Comparison of ENCODE assay signal across 12 mouse cellular contexts in genomic region chr5:137493831-137494230, GRCm38 (mm10). TPM values are rescaled to one million over a fixed set of nuclear protein-coding genes. Genes with fewer than 3 reads are reported as not detected.
A peak's percentile ranks its signal among the peaks of the same experiment; 100 is the strongest.
DNase-seq lines count a peak whose midpoint lies in the region; ATAC-seq lines count a peak whose summit lies in the region.
"Had no signal": no experiment of that assay in that cellular context is flagged by ENCODE, and none has a peak within 500 bp of the region (broad histone marks: within the 10 kb centered on the region; RNA-seq: fewer than 3 reads in every experiment).

No protein-coding gene starts in this region.

- no peak overlapping the region for H3K4me3 ChIP-seq in heart, embryonic 15.5 days
- H3K4me3 ChIP-seq: forebrain, embryonic 10.5 days had no signal

- H3K9me3 ChIP-seq in heart, embryonic 15.5 days (replicated peaks), result no peaks in the 10 kb centered on the region
- H3K9me3 ChIP-seq: forebrain, embryonic 10.5 days had no signal

- H3K27ac ChIP-seq in heart, embryonic 15.5 days, result no peak overlapping the region
- H3K27ac ChIP-seq: forebrain, embryonic 10.5 days; macrophage had no signal

- peak; percentile 27 to 46 for DNase-seq in cerebellum, postnatal 14 days
- DNase-seq in cerebellum, adult 18-20 months, result no peak
- peak; percentile 15 to 64 for DNase-seq in kidney, postnatal 25 days
- no peak for DNase-seq in kidney, adult 8-10 months
- DNase-seq in 3134 (ENCODE audit: extremely low read depth, insufficient read length, low spot score), result peak; percentile 26
- no peak for DNase-seq in thymus, postnatal 36 days
- DNase-seq in retina, postnatal 1 day, result no peak
- DNase-seq: B cell, adult 2 months had no signal

- H3K36me3 ChIP-seq in heart, embryonic 15.5 days, result no peaks in the 10 kb centered on the region
- H3K36me3 ChIP-seq: forebrain, embryonic 10.5 days had no signal

- no peak overlapping the region for H3K9ac ChIP-seq in heart, embryonic 15.5 days

- WGBS in heart, embryonic 15.5 days, result 45% methylated on average over 13 of the region's 13 CpGs

- ATAC-seq in heart, embryonic 15.5 days (replicated peaks; ENCODE audit: insufficient number of reproducible peaks, insufficient read depth, low FRiP score, low read depth), result peak; percentile 76; the same call in 1 of the 2 replicates
- ATAC-seq: intestine, postnatal 0 days had no signal

- no peaks in the 10 kb centered on the region for H3K4me1 ChIP-seq in heart, embryonic 15.5 days (replicated peaks)
- H3K4me1 ChIP-seq: forebrain, embryonic 10.5 days had no signal

- H3K27me3 ChIP-seq in heart, embryonic 15.5 days, result no peaks in the 10 kb centered on the region

- no peak overlapping the region for H3K4me2 ChIP-seq in heart, embryonic 15.5 days

RNA-seq across cellular contexts. Expression of gene Pop7, which starts 8.5 kb away (rescaled TPM):
- polyA plus RNA-seq in heart, embryonic 15.5 days (2015; fragmentation: Nextera tagmentation; extraction: Ambion mirVana), result 37.4 and 38.6 TPM in 2 replicates

RNA-seq across cellular contexts. Expression of gene Zan, which starts 17.0 kb away (rescaled TPM):
- polyA plus RNA-seq in heart, embryonic 15.5 days (2015; fragmentation: Nextera tagmentation; extraction: Ambion mirVana), result 0.05 and 0.11 TPM in 2 replicates
- polyA plus RNA-seq: macrophage had no signal

RNA-seq across cellular contexts. Expression of gene Gigyf1, which starts 24.5 kb away (rescaled TPM):
- polyA plus RNA-seq in heart, embryonic 15.5 days (2015; fragmentation: Nextera tagmentation; extraction: Ambion mirVana), result 8.9 and 10.4 TPM in 2 replicates

RNA-seq across cellular contexts. Expression of gene Epo, which starts 39.2 kb away (rescaled TPM):
- polyA plus RNA-seq in heart, embryonic 15.5 days (2015; fragmentation: Nextera tagmentation; extraction: Ambion mirVana), result not detected in 2 replicates
- polyA plus RNA-seq: intestine, postnatal 0 days; macrophage had no signal

RNA-seq across cellular contexts. Expression of gene Gnb2, which starts 39.5 kb away (rescaled TPM):
- 244 and 306 TPM in 2 replicates for polyA plus RNA-seq in heart, embryonic 15.5 days (2015; fragmentation: Nextera tagmentation; extraction: Ambion mirVana)

Comparison
In these comparisons a context has a peak if more than half of its experiments do, and no peak if none do; other contexts are left out.
1. DNase-seq: peak in cerebellum, postnatal 14 days (2 of 2), kidney, postnatal 25 days (2 of 2) and 3134 (single experiment); none in cerebellum, adult 18-20 months (0 of 2), kidney, adult 8-10 months (0 of 2), thymus, postnatal 36 days (0 of 2) and retina, postnatal 1 day (single experiment).